20 mouse cellular contexts compared by ENCODE assay signal in the genomic region with DNA sequence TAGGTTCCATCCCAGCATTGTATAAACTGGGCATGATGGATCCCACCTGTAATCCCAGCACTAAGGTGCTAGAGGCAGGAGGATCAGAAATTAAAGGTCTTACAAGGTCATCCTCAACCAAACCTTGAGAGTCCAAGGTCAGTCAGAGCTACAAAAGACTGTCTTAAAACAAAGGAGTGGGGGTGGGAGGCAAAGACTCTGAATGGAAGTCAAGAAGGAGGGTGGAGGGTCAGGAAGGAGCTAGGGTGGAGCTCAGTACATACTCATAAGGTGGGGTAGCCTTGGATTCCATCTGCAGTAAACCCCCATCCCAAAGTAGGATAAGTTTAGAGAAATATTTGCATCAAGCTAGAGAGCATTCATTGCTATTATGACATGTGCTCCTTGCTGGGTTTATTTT. TPM values are rescaled to one million over a fixed set of nuclear protein-coding genes. Genes with fewer than 3 reads are reported as not detected.
"Had no signal": no experiment of that assay in that cellular context is flagged by ENCODE, and none has a peak within 500 bp of the region (broad histone marks: within the 10 kb centered on the region; RNA-seq: fewer than 3 reads in every experiment).

No protein-coding gene starts in this region.

- H3K9ac ChIP-seq: lung, embryonic 14.5 days; midbrain, embryonic 13.5 days; midbrain, embryonic 15.5 days; neural tube, embryonic 12.5 days; stomach, embryonic 15.5 days had no signal

- H3K27ac ChIP-seq: macrophage; midbrain, embryonic 13.5 days; midbrain, embryonic 15.5 days; neural tube, embryonic 12.5 days; stomach, embryonic 15.5 days; stomach, postnatal 0 days had no signal

- H3K27me3 ChIP-seq: midbrain, embryonic 13.5 days; midbrain, embryonic 15.5 days; neural tube, embryonic 12.5 days; stomach, embryonic 15.5 days had no signal

- H3K4me3 ChIP-seq: megakaryocyte, embryonic 14.5 days; midbrain, embryonic 13.5 days; midbrain, embryonic 15.5 days; neural tube, embryonic 12.5 days; stomach, embryonic 15.5 days had no signal

- H3K36me3 ChIP-seq: midbrain, embryonic 13.5 days; midbrain, embryonic 15.5 days; neural tube, embryonic 12.5 days; stomach, embryonic 15.5 days had no signal

- H3K4me1 ChIP-seq: midbrain, embryonic 13.5 days; midbrain, embryonic 15.5 days; neural tube, embryonic 12.5 days; stomach, embryonic 15.5 days had no signal

- DNase-seq: lung, adult 18-20 months; lung, embryonic 14.5 days; lung, postnatal 10 days; retina, postnatal 1 day; right cerebral cortex, adult 18-20 months; right cerebral cortex, postnatal 25 days; thymus, adult 2 months; thymus, postnatal 25 days; thymus, postnatal 4 days had no signal

- H3K9me3 ChIP-seq: megakaryocyte, embryonic 14.5 days; midbrain, embryonic 13.5 days; midbrain, embryonic 15.5 days; neural tube, embryonic 12.5 days; stomach, embryonic 15.5 days had no signal

RNA-seq across cellular contexts. Expression of a gene that starts 9.8 kb away (rescaled TPM):
- total RNA-seq: monocyte, adult 5-6 weeks; neutrophil, adult 5-6 weeks had no signal

RNA-seq across cellular contexts. Expression of a gene that starts 24.0 kb away (rescaled TPM):
- total RNA-seq: megakaryocyte progenitor cell, adult 5-6 weeks; monocyte, adult 5-6 weeks had no signal
- polyA plus RNA-seq: macrophage; spleen, adult 2 months had no signal

RNA-seq across cellular contexts. Expression of a gene that starts 33.6 kb away (rescaled TPM):
- total RNA-seq: monocyte, adult 5-6 weeks; neutrophil, adult 5-6 weeks had no signal
